Mouse (Mus musculus) naive thymus-derived CD4-positive, alpha-beta T cell, adult 5 months (primary cell): ENCODE results near the gene Atf7. TPM values are rescaled to one million over a fixed set of nuclear protein-coding genes. Genes with fewer than 3 reads are reported as not detected.

Experiments used
- polyA plus RNA-seq: library from polyadenylated mRNA; unstranded; fragments of 100-300 nt; shearing (Covaris generic); gene quantifications from one replicate; pipeline ENCODE4 v1.2.1, GENCODE M21; 2017

Gene Atf7
- polyA plus RNA-seq = 43.4 TPM

DNA sequence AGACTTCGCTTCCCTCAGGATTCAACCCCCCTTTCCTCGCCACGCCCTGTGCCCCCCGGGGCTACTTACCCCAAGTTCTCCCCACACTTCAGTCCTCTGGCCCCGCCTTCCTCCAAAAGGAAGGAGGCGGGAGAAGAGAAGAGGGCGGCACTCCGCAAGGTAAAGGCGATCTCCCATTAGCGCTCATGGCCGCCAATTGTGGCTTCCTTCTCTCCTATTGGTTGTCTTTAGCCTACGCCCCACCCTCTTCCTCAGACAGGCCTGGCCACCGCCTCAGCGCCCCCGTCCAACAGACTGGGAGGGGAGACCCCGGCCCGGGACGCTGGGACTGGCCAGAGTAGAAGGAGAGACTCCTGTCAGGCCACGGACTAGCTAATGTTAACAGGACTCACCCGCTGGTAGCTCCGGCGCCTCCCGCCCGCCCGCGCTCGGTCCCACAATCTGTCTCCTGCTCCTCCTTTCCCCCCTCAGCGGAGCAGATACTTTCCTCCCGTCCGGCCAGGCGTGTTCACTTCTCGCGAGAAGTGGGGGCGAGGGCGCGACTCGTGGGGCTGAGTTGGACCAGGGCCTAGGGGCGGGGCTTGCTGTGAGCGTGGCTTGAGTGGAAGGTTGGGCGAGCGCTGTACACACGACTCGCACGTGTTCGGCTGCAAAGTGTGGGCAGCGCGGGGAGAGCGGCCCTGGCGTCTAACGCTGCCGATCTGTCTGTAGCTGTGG, at the start of gene Atf7, which contains the start of gene Gm28047:
Atf7 (minus strand) TSS at position 495 of the 717 bp plus-strand sequence.
Gm28047 (minus strand) TSS at position 98 of the 717 bp plus-strand sequence.

DNA sequence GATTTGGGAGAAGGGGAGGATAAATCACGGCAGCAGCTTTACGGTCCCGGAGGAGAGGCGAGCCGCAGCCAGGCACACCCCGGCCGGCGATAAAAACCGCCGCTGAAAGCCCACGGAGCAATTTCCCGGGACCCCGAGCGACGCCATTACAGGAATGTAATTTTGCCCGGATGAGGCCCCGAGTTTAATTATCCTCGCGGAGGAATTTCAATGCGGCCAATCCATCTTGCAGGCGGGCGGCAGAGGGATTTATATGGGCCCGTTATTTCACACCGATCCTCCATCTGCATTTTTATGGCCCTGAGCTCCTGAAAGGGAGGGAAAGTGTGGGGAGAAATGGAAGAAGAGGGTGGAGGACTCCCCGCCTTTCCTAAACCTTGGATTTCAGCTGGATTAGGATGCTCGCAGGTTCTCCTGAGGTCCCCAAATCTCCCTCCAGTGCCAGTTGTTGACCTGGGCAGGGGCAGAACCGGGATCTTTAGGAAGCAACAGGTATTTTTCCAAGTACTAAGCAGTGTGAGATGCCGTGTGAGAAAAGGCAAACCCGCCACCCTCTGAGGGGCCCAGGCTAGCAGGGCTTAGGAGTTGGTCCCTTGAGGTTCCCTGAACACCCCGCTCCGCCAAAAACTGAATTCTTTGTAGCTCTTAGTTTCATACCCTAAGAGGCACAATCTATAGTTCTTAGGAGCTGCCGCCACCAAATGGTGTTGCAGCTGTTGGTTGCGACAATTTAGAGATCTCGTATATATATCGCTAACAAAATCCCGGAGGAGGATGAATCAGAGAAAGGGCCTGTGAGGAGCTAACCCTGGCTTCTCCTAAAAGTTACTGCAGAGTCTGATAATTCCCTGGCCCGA, 47.2 kb upstream of the Atf7 start, which contains the start of gene Atp5g2:
Atp5g2 (minus strand) TSS at position 138 of the 857 bp plus-strand sequence.

DNA sequence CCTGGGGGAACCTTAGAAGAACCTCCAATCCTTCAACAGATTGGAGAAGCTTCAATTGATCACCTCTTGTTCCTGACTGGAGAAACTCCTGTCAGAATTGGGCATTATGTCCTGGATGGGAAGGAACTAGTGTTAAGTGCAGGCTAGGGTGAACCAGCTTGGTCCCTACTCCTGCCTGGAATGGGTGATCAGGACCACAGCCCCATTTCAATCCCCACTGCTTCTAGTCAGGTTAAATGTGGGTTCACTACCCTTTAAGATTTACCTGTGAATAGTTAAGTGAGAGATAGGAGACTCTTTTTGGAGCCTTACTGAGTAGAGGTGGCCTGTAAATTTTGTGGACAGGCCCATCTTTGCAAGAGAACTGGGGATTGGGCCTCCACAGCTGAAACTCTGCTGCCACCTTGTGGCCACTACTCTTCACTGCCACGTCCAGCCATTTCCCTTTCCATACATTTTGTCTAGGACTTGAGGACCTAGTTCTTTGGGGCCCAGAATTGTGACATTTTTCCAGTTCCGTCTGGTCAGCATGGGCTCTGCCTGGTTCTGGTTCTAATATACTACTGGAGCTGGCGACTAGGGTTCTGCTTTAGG, 100.3 kb downstream of the Atf7 start, which contains the start of gene Npff:
Npff (minus strand) TSS at position 51 of the 594 bp plus-strand sequence.

DNA sequence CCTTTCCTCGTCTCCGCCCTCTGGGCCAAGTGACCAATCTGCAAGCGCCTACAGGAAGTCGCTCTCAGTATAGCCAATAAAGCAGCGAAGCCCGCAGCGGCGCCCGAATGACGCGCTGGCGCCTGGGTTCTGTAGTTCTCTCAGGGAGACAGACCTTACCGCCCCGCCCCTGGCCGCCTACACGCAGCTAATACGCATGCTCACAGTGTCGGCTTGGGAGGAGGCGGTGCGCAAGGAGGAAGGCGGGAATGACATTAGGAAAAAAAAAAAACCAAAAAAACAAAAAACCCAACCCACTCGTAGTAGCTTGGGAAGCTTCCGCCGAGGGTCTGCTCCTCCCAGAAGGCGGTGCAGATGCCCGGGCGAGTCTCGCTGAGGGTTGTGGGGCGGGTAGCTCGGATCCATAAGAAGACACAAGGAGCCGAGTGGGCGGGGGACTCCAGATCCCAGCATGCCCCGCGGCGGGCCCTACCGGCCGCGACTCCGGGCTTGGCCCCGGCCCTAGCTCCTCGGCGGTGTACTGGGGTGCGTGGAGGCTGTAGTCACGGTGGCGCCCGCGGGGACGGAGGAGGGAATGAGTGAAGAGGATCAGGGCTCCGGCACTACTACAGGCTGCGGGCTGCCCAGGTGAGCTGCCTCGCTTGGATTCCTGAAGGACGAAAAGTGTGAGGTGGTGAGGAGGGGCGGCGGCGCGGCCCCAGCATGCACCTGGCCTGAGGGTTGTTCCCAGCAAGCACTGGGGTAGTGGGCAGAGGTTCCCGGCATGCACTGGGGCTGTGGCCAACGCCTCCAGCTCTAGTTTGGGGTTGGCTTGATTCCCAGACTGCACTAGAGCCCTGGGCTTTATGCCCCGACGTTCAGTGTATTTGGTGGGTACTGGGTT, 107.0 kb downstream of the Atf7 start, which contains the start of gene Tarbp2:
Tarbp2 (plus strand) TSS at position 217 of the 883 bp plus-strand sequence.

DNA sequence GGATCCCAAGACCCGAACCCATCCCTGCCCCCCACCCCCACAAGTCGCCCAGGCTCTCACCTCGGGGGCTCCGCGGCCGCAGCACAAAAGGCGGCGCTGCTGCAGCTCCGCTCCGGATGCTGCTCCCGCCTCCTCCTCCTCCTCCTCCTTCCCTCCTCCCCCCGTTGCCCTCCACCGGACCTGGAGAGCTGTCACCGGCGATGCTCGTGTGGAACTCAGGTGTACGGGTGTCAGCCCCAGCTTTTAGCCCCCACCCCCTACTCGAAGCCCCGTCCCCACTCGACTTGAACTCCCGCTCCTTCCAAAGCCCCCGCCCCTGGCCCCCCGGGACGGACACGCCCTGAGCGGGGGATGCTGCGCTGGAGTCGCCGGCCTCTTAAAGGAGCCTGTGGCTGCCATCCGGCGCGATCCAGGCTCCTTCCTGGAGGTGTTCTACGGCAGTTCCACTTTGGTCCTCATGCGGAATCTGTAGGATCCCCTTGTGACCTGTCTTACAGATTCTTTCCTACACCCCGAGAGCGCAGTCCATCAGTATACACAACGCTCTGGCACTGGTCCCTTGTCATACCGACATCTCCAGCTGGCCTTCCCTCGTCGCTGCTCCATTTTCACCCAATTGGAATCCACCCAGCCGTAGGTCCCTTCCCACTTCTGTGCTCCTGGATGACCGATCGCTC, 108.4 kb downstream of the Atf7 start, which contains the start of gene Map3k12:
Map3k12 (minus strand) TSS at position 337 of the 677 bp plus-strand sequence.

DNA sequence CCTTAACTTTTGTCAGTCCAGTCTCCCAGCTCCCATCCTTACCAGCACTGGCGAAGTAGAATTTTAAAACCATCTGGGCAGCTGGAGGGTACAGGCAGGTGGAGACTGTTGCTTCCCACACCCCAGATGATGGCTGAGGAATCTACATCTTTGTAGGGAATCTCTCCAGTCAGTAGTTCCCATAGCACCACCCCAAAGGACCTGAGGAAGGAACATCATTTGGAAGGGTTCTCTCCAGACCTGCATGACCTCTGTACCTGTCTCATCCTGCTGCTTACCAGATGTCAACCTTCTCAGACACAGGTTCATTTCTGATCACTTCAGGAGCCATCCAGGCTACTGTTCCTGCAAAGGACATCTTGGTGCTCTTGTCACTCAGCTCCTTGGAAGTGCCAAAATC, 121.8 kb downstream of the Atf7 start, which contains the start of gene Gm10337:
Gm10337 (plus strand) TSS at position 276 of the 400 bp plus-strand sequence.

Other genes starting within 250 kb of the Atf7 start
- 19.8 TPM for gene Sp1, start 219.3 kb downstream of the Atf7 start, polyA plus RNA-seq
- gene Amhr2, start 180.1 kb downstream of the Atf7 start, polyA plus RNA-seq = not detected
- gene Prr13, start 166.4 kb downstream of the Atf7 start, polyA plus RNA-seq = 106 TPM
- gene Pcbp2, start 154.9 kb downstream of the Atf7 start, polyA plus RNA-seq = 141 TPM
- gene Gm10337, start 121.7 kb downstream of the Atf7 start, polyA plus RNA-seq = not detected
- 7.3 TPM for gene Map3k12, start 108.4 kb downstream of the Atf7 start, polyA plus RNA-seq
- gene Tarbp2, start 107.3 kb downstream of the Atf7 start, polyA plus RNA-seq = 77.4 TPM
- gene Npff, start 100.5 kb downstream of the Atf7 start, polyA plus RNA-seq = 6.2 TPM
- not detected for gene Gm28047, start 397 bp downstream of the Atf7 start, polyA plus RNA-seq
- 13.0 TPM for gene Atp5g2, start 46.9 kb upstream of the Atf7 start, polyA plus RNA-seq
- gene Calcoco1, start 96.7 kb upstream of the Atf7 start, polyA plus RNA-seq = 37.6 TPM